Mouse (Mus musculus) forebrain, embryonic 16.5 days (tissue): Measurements from ENCODE around the gene Cldn17. TPM values are rescaled to one million over a fixed set of nuclear protein-coding genes. Genes with fewer than 3 reads are reported as not detected.

Source experiments
- polyA plus RNA-seq: library from polyadenylated mRNA; unstranded; fragments of >200 nt; fragmentation: Nextera tagmentation; extraction: Ambion mirVana; gene quantifications from 2 replicates; pipeline ENCODE4 v1.2.1, GENCODE M21; 2015

Gene Cldn17
- polyA plus RNA-seq, 1 experiment from 2014 or later: not detected

Other genes starting within 250 kb of the Cldn17 start
- gene Grik1, start 216.7 kb downstream of the Cldn17 start, polyA plus RNA-seq: 14.6 and 21.6 TPM in 2 replicates
- 0.36 TPM in 1 of 2 replicates, not detected in the other for gene Cldn8, start 56.2 kb upstream of the Cldn17 start, polyA plus RNA-seq
- gene Krtap24-1, start 105.3 kb upstream of the Cldn17 start, polyA plus RNA-seq: not detected in 2 replicates
- not detected in 2 replicates for gene 2310079G19Rik, start 120.7 kb upstream of the Cldn17 start, polyA plus RNA-seq
- not detected in 2 replicates for gene Krtap26-1, start 140.8 kb upstream of the Cldn17 start, polyA plus RNA-seq
- not detected in 2 replicates for gene Krtap27-1, start 164.7 kb upstream of the Cldn17 start, polyA plus RNA-seq
- gene 2310061N02Rik, start 201.0 kb upstream of the Cldn17 start, polyA plus RNA-seq: not detected in 2 replicates
- not detected in 2 replicates for gene Krtap13-1, start 221.9 kb upstream of the Cldn17 start, polyA plus RNA-seq
- gene Krtap13, start 244.7 kb upstream of the Cldn17 start, polyA plus RNA-seq: not detected in 2 replicates